Mouse (Mus musculus) brain, embryonic 14.5 days (tissue): ENCODE results near the gene Plcd3.

ENCODE experiments used
- CTCF ChIP-seq: fragments of 200-500 bp; IDR thresholded peaks from 2 replicates; pipeline ENCODE4 v1.5.1; 2012; ENCODE audit warnings: inconsistent platforms, mild to moderate bottlenecking, moderate library complexity, borderline replicate concordance; ENCODE audit not compliant: insufficient read depth, insufficient read length; ENCODE audit errors: extremely low read depth
- POLR2A ChIP-seq: fragments of 200-500 bp; IDR thresholded peaks from 2 replicates; pipeline ENCODE4 v1.6.1; 2012; ENCODE audit warnings: mild to moderate bottlenecking, inconsistent platforms, borderline replicate concordance; ENCODE audit not compliant: poor library complexity, insufficient read depth, insufficient read length, severe bottlenecking; ENCODE audit errors: extremely low read depth

- TF ChIP-seq CTCF (no peak), POLR2A (no peak)
These were observed 8.2 kb downstream of the Plcd3 start for GRCm38 (mm10) chr11:103093306-103093705.
